ENCODE assay signal across 8 mouse cellular contexts in genomic region chr5:112718655-112719306, GRCm38 (mm10).
A peak's percentile ranks its signal among the peaks of the same experiment; 100 is the strongest.
DNase-seq lines count a peak whose midpoint lies in the region; ATAC-seq and TF ChIP-seq lines count a peak whose summit lies in the region.
"Had no signal": no experiment of that assay in that cellular context is flagged by ENCODE, and none has a peak within 500 bp of the region (broad histone marks: within the 10 kb centered on the region; RNA-seq: fewer than 3 reads in every experiment).

No protein-coding gene starts in this region.

- H3K27ac ChIP-seq in embryonic facial prominence, embryonic 10.5 days (replicated peaks): no peak overlapping the region
- H3K27ac ChIP-seq in hindbrain, postnatal 0 days: no peak overlapping the region
- H3K27ac ChIP-seq in lung, embryonic 16.5 days (ENCODE audit: low read length): no peak overlapping the region
- H3K27ac ChIP-seq in intestine, postnatal 0 days (ENCODE audit: low read depth, low read length): no peak overlapping the region

- H3K4me2 ChIP-seq in hindbrain, postnatal 0 days (ENCODE audit: low read depth, low read length): no peak overlapping the region
- H3K4me2 ChIP-seq in lung, embryonic 16.5 days (ENCODE audit: low read depth, low read length): no peak overlapping the region
- H3K4me2 ChIP-seq in intestine, postnatal 0 days (replicated peaks; ENCODE audit: low read depth): no peak overlapping the region

- H3K27me3 ChIP-seq in embryonic facial prominence, embryonic 10.5 days (replicated peaks; ENCODE audit: low read depth, poor library complexity, severe bottlenecking): no peaks in the 10 kb centered on the region
- no peaks in the 10 kb centered on the region for H3K27me3 ChIP-seq in hindbrain, postnatal 0 days (ENCODE audit: insufficient read depth, low read length)
- H3K27me3 ChIP-seq in lung, embryonic 16.5 days (ENCODE audit: control insufficient read depth, insufficient read depth, low read depth, low read length): no peaks in the 10 kb centered on the region; the same call in 1 of the 2 replicates
- H3K27me3 ChIP-seq in intestine, postnatal 0 days (replicated peaks; ENCODE audit: control insufficient read depth, insufficient read depth, low read length): no peaks in the 10 kb centered on the region

- H3K9me3 ChIP-seq in embryonic facial prominence, embryonic 10.5 days: no peaks in the 10 kb centered on the region
- H3K9me3 ChIP-seq in hindbrain, postnatal 0 days (ENCODE audit: low read length): no peaks in the 10 kb centered on the region
- no peaks in the 10 kb centered on the region for H3K9me3 ChIP-seq in lung, embryonic 16.5 days (ENCODE audit: control insufficient read depth, low read length)
- H3K9me3 ChIP-seq in intestine, postnatal 0 days (ENCODE audit: control insufficient read depth): no peaks in the 10 kb centered on the region

- peak; percentile 55 for ATAC-seq in hindbrain, postnatal 0 days
- peak; percentile 49; the same call in 1 of the 2 replicates for ATAC-seq in lung, embryonic 16.5 days (ENCODE audit: low read depth)
- no peak for ATAC-seq in intestine, postnatal 0 days

- no peak overlapping the region for H3K4me3 ChIP-seq in embryonic facial prominence, embryonic 10.5 days
- H3K4me3 ChIP-seq in hindbrain, postnatal 0 days (ENCODE audit: low read length): no peak overlapping the region
- no peak overlapping the region for H3K4me3 ChIP-seq in lung, embryonic 16.5 days (ENCODE audit: low read length)
- H3K4me3 ChIP-seq in intestine, postnatal 0 days (ENCODE audit: low read depth, low read length): no peak overlapping the region
- H3K4me3 ChIP-seq: erythroblast, embryonic 14.5 days had no signal

- peak; percentile 70 for DNase-seq in 416B (ENCODE audit: low read depth)
- peak; percentile 55 for DNase-seq in MN1 (ENCODE audit: low spot score)
- DNase-seq in embryonic facial prominence, embryonic 10.5 days (ENCODE audit: low spot score): peak; percentile 90
- peak; percentile 79 for DNase-seq in hindbrain, postnatal 0 days (ENCODE audit: low spot score)
- peak; percentile 93 for DNase-seq in retina, embryonic 14.5 days (ENCODE audit: low spot score)

- H3K9ac ChIP-seq in hindbrain, postnatal 0 days (replicated peaks; ENCODE audit: low read length): no peak overlapping the region
- no peak overlapping the region for H3K9ac ChIP-seq in lung, embryonic 16.5 days (ENCODE audit: low read length)
- no peak overlapping the region for H3K9ac ChIP-seq in intestine, postnatal 0 days (ENCODE audit: low read depth, low read length)

- WGBS in embryonic facial prominence, embryonic 10.5 days: 44% methylated on average over 12 of the region's 12 CpGs
- WGBS in hindbrain, postnatal 0 days: 34% methylated on average over 12 of the region's 12 CpGs
- WGBS in lung, embryonic 16.5 days: 42% methylated on average over 12 of the region's 12 CpGs
- 45% methylated on average over 12 of the region's 12 CpGs for WGBS in intestine, postnatal 0 days

- peaks cover 11% of the 10 kb centered on the region for H3K4me1 ChIP-seq in embryonic facial prominence, embryonic 10.5 days
- H3K4me1 ChIP-seq in hindbrain, postnatal 0 days (ENCODE audit: insufficient read depth, low read length): no peaks in the 10 kb centered on the region
- H3K4me1 ChIP-seq in lung, embryonic 16.5 days (replicated peaks; ENCODE audit: control insufficient read depth, insufficient read depth, low read length): no peaks in the 10 kb centered on the region
- H3K4me1 ChIP-seq in intestine, postnatal 0 days (replicated peaks; ENCODE audit: control insufficient read depth, insufficient read depth, low read length): no peaks in the 10 kb centered on the region

- H3K36me3 ChIP-seq in embryonic facial prominence, embryonic 10.5 days (replicated peaks): no peaks in the 10 kb centered on the region
- H3K36me3 ChIP-seq in hindbrain, postnatal 0 days (ENCODE audit: insufficient read depth, low read length): no peaks in the 10 kb centered on the region
- no peaks in the 10 kb centered on the region for H3K36me3 ChIP-seq in lung, embryonic 16.5 days (ENCODE audit: control insufficient read depth, insufficient read depth, low read length)
- H3K36me3 ChIP-seq in intestine, postnatal 0 days (ENCODE audit: control insufficient read depth, insufficient read depth): no peaks in the 10 kb centered on the region

- no peak for TF ChIP-seq CTCF in hindbrain, postnatal 0 days (IDR thresholded peaks at IDR 0.05; ENCODE audit: low read depth)
- no peak for TF ChIP-seq CTCF in intestine, postnatal 0 days (IDR thresholded peaks at IDR 0.05; ENCODE audit: low read depth)
